Mouse (Mus musculus) hindbrain, embryonic 15.5 days (tissue): ENCODE measurements around the gene Tnfrsf18. TPM values are rescaled to one million over a fixed set of nuclear protein-coding genes. Genes with fewer than 3 reads are reported as not detected.

Experiments used
- microRNA counts: library from miRNA; unstranded; fragments of <30 nt; microRNA quantifications from one replicate; lab custom pipeline; 2016
- microRNA-seq: library from miRNA; unstranded; fragments of <30 nt; microRNA quantifications from one replicate; pipeline ENCODE4, GENCODE M21; 2016
- polyA plus RNA-seq: library from polyadenylated mRNA; unstranded; fragments of >200 nt; fragmentation: Nextera tagmentation; extraction: Ambion mirVana; gene quantifications from 2 replicates; pipeline ENCODE4 v1.2.1, GENCODE M21; 2015

Gene Tnfrsf18
- polyA plus RNA-seq, 1 experiment from 2014 or later: 1.9 TPM

MicroRNAs within 50 kb of the gene (microRNA counts, 519-probe panel; counts per million panel counts)
- microRNA mmu-miR-200a (lab: Ali Mortazavi, UCI) (not detected), microRNA mmu-miR-200b (lab: Ali Mortazavi, UCI) (2,420 counts per million, percentile 35 among the panel's probes with 10 or more counts), microRNA mmu-miR-429 (lab: Ali Mortazavi, UCI) (not detected)

Small RNA genes within 50 kb of the gene (microRNA-seq; reads per million reads assigned to microRNA genes)
- gene Mir200a: 2.0 reads per million
- gene Mir200b: 11.6 reads per million, percentile 29 among the genes with 10 or more reads in this experiment
- 52.5 reads per million, percentile 43 among the genes with 10 or more reads in this experiment for gene Mir429

Other genes with a start within 250 kb of the Tnfrsf18 start
- 0.98 and 1.2 TPM in 2 replicates for gene Tmem88b, start 240.3 kb upstream of the Tnfrsf18 start, polyA plus RNA-seq
- gene Ankrd65, start 235.7 kb upstream of the Tnfrsf18 start, polyA plus RNA-seq: not detected in 2 replicates
- gene Mrpl20, start 223.3 kb upstream of the Tnfrsf18 start, polyA plus RNA-seq: 248 and 265 TPM in 2 replicates
- gene Ccnl2, start 213.7 kb upstream of the Tnfrsf18 start, polyA plus RNA-seq: 134 and 137 TPM in 2 replicates
- 129 TPM in 2 replicates for gene Aurkaip1, start 194.9 kb upstream of the Tnfrsf18 start, polyA plus RNA-seq
- 32.5 and 32.7 TPM in 2 replicates for gene Mxra8, start 186.5 kb upstream of the Tnfrsf18 start, polyA plus RNA-seq
- gene Dvl1, start 178.8 kb upstream of the Tnfrsf18 start, polyA plus RNA-seq: 30.8 and 32.8 TPM in 2 replicates
- gene Tas1r3, start 162.8 kb upstream of the Tnfrsf18 start, polyA plus RNA-seq: 0.43 and 0.54 TPM in 2 replicates
- 25.6 and 29.1 TPM in 2 replicates for gene Cptp, start 156.7 kb upstream of the Tnfrsf18 start, polyA plus RNA-seq
- gene Ints11, start 156.6 kb upstream of the Tnfrsf18 start, polyA plus RNA-seq: 71.6 and 78.6 TPM in 2 replicates
- gene Pusl1, start 134.4 kb upstream of the Tnfrsf18 start, polyA plus RNA-seq: 58.5 and 62.9 TPM in 2 replicates
- 68.8 and 74.6 TPM in 2 replicates for gene Acap3, start 134.3 kb upstream of the Tnfrsf18 start, polyA plus RNA-seq
- gene Ube2j2, start 82.3 kb upstream of the Tnfrsf18 start, polyA plus RNA-seq: 104 and 115 TPM in 2 replicates
- gene C1qtnf12, start 63.8 kb upstream of the Tnfrsf18 start, polyA plus RNA-seq: 13.4 and 16.6 TPM in 2 replicates
- gene B3galt6, start 33.5 kb upstream of the Tnfrsf18 start, polyA plus RNA-seq: 33.1 and 35.9 TPM in 2 replicates
- gene Sdf4, start 33.3 kb upstream of the Tnfrsf18 start, polyA plus RNA-seq: 114 and 120 TPM in 2 replicates
- gene Tnfrsf4, start 12.3 kb upstream of the Tnfrsf18 start, polyA plus RNA-seq: 0.64 and 0.73 TPM in 2 replicates
- gene Ttll10, start 33.2 kb downstream of the Tnfrsf18 start, polyA plus RNA-seq: not detected in 2 replicates
- 30.0 and 32.6 TPM in 2 replicates for gene 9430015G10Rik, start 83.8 kb downstream of the Tnfrsf18 start, polyA plus RNA-seq
- gene Rnf223, start 104.3 kb downstream of the Tnfrsf18 start, polyA plus RNA-seq: 0.43 and 0.53 TPM in 2 replicates
- gene Agrn, start 171.3 kb downstream of the Tnfrsf18 start, polyA plus RNA-seq: 116 TPM in 2 replicates
- gene Isg15, start 174.7 kb downstream of the Tnfrsf18 start, polyA plus RNA-seq: 1.5 and 5.1 TPM in 2 replicates
- 4.5 and 5.0 TPM in 2 replicates for gene AW011738, start 177.1 kb downstream of the Tnfrsf18 start, polyA plus RNA-seq
- 1.9 and 2.5 TPM in 2 replicates for gene Perm1, start 189.7 kb downstream of the Tnfrsf18 start, polyA plus RNA-seq
- gene Plekhn1, start 208.7 kb downstream of the Tnfrsf18 start, polyA plus RNA-seq: 26.1 and 30.4 TPM in 2 replicates
- gene Noc2l, start 209.8 kb downstream of the Tnfrsf18 start, polyA plus RNA-seq: 53.4 and 59.0 TPM in 2 replicates
- gene Samd11, start 229.5 kb downstream of the Tnfrsf18 start, polyA plus RNA-seq: 2.2 and 3.9 TPM in 2 replicates